8 mouse cellular contexts compared by ENCODE assay signal in the genomic region with DNA sequence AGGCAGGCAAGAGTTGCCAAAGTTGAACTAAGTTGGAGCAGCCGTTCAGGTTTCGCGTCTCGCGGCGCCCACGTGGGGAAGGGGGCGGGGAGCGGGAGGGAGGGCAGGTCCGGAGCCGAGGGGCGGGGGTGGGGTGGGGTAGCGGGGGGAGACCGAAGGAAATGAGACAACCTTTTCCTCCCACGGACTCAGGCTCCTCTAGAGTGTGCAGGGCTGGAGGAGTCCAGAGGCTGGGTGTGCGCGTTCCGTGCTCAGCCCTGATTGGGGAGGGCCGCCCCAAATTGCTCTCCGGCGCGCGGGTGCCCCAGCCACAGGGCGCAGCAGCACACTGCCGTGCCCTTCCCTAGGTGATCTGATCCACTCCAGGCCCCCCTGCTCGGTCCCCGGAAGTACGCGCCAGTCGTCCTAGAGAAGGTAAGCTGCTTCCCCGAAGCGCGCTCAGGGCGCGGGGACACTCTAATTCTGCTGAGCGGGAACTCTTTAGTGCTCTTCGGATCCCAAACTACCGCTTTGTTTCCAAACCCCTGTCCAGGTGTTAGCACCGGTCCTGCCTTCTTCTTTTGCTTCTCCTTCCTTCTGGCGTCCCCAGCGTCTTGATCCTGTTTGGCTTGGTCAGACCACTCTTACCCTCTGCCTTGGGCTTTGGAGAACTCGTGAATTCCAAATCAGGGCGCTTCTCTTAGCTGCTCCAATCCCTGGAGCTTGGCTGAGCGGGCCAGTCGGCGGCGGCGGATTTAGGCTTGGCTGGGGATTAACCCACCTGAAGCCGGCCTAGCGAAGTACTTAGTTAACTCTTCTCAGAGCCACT. TPM values are rescaled to one million over a fixed set of nuclear protein-coding genes. Genes with fewer than 3 reads are reported as not detected.
A peak's percentile ranks its signal among the peaks of the same experiment; 100 is the strongest.
DNase-seq lines count a peak whose midpoint lies in the region; ATAC-seq and TF ChIP-seq lines count a peak whose summit lies in the region.

No protein-coding gene starts in this region.

- under 1% methylated on average over 44 of the region's 50 CpGs for WGBS in forebrain, postnatal 0 days
- whole genome bisulfite sequencing in intestine, embryonic 15.5 days = under 1% methylated on average over 49 of the region's 50 CpGs
- under 1% methylated on average over 48 of the region's 50 CpGs for WGBS in liver, embryonic 16.5 days (ENCODE audit: insufficient replicate concordance)
- under 1% methylated on average over 49 of the region's 50 CpGs for WGBS in olfactory bulb, adult 2 months

- peak; percentile 22 to 37 for DNase-seq in cerebellum, postnatal 25 days
- DNase-seq in cerebellum, postnatal 4 days (ENCODE audit: low spot score in 2 of 2) = no peak
- peak; percentile 52 for DNase-seq in adrenal gland, adult 2 months
- DNase-seq in forebrain, postnatal 0 days = peak; percentile 30
- no peak for DNase-seq in spleen, postnatal 14 days (ENCODE audit: low spot score in 2 of 2)

- H3K9ac ChIP-seq in forebrain, postnatal 0 days = peak overlapping the region; percentile 36
- H3K9ac ChIP-seq in intestine, embryonic 15.5 days = peak overlapping the region; percentile 69
- peak overlapping the region; percentile 56 for H3K9ac ChIP-seq in liver, embryonic 16.5 days (ENCODE audit: low read depth, low read length)

- peak overlapping the region; percentile 42 for H3K4me3 ChIP-seq in forebrain, postnatal 0 days (ENCODE audit: low read depth, low read length)
- peak overlapping the region; percentile 67 for H3K4me3 ChIP-seq in intestine, embryonic 15.5 days (replicated peaks)
- peak overlapping the region; percentile 56 for H3K4me3 ChIP-seq in liver, embryonic 16.5 days (ENCODE audit: low read depth, low read length)
- H3K4me3 ChIP-seq in olfactory bulb, adult 2 months (ENCODE audit: insufficient read depth, low read depth, low read length) = peak overlapping the region; percentile 44

- H3K4me1 ChIP-seq in forebrain, postnatal 0 days (ENCODE audit: insufficient read depth) = peaks cover 8% of the 10 kb centered on the region; the same call in 1 of the 2 replicates
- peaks cover 26% of the 10 kb centered on the region for H3K4me1 ChIP-seq in intestine, embryonic 15.5 days (replicated peaks)
- H3K4me1 ChIP-seq in liver, embryonic 16.5 days (ENCODE audit: control insufficient read depth, low read depth, low read length) = no peaks in the 10 kb centered on the region; the same call in 1 of the 2 replicates
- peaks cover 3% of the 10 kb centered on the region; the same call in 1 of the 2 replicates for H3K4me1 ChIP-seq in olfactory bulb, adult 2 months (ENCODE audit: control insufficient read depth, insufficient read depth, low read length)

- no peak overlapping the region for H3K27ac ChIP-seq in forebrain, postnatal 0 days (ENCODE audit: low read depth, low read length)
- H3K27ac ChIP-seq in intestine, embryonic 15.5 days = peak overlapping the region; percentile 84
- peak overlapping the region; percentile 61 for H3K27ac ChIP-seq in liver, embryonic 16.5 days (ENCODE audit: low read length)
- 0 out of 2 replicates have a peak overlapping the region, but pooled peaks have one; percentile 7 for H3K27ac ChIP-seq in olfactory bulb, adult 2 months (ENCODE audit: insufficient read depth, low read depth, low read length)

- H3K9me3 ChIP-seq in forebrain, postnatal 0 days (ENCODE audit: low read length) = no peaks in the 10 kb centered on the region
- H3K9me3 ChIP-seq in intestine, embryonic 15.5 days = no peaks in the 10 kb centered on the region
- no peaks in the 10 kb centered on the region for H3K9me3 ChIP-seq in liver, embryonic 16.5 days (replicated peaks; ENCODE audit: control insufficient read depth, low read length)

- peak overlapping the region; percentile 96 for H3K4me2 ChIP-seq in forebrain, postnatal 0 days (ENCODE audit: low read depth)
- H3K4me2 ChIP-seq in intestine, embryonic 15.5 days (replicated peaks) = peak overlapping the region; percentile 94
- peak overlapping the region; percentile 42 for H3K4me2 ChIP-seq in liver, embryonic 16.5 days (ENCODE audit: low read depth, low read length)

- no peak for TF ChIP-seq CTCF in forebrain, postnatal 0 days (IDR thresholded peaks at IDR 0.05; ENCODE audit: low read depth)
- TF ChIP-seq CTCF in olfactory bulb, adult 2 months (IDR thresholded peaks at IDR 0.05; ENCODE audit: insufficient read depth, low read depth, low read length) = no peak

- no peak for TF ChIP-seq POLR2A in olfactory bulb, adult 2 months (IDR thresholded peaks at IDR 0.05; ENCODE audit: insufficient read depth, low read depth, low read length)

- H3K36me3 ChIP-seq in forebrain, postnatal 0 days (ENCODE audit: insufficient read depth) = no peaks in the 10 kb centered on the region
- no peaks in the 10 kb centered on the region for H3K36me3 ChIP-seq in intestine, embryonic 15.5 days
- no peaks in the 10 kb centered on the region for H3K36me3 ChIP-seq in liver, embryonic 16.5 days (ENCODE audit: control insufficient read depth, insufficient read depth)

- ATAC-seq in forebrain, postnatal 0 days = peak; percentile 50
- peak; percentile 80 for ATAC-seq in intestine, embryonic 15.5 days
- peak; percentile 63 for ATAC-seq in liver, embryonic 16.5 days (ENCODE audit: low read depth)

- peaks cover 21% of the 10 kb centered on the region for H3K27me3 ChIP-seq in forebrain, postnatal 0 days (ENCODE audit: insufficient read depth, low read length)
- H3K27me3 ChIP-seq in intestine, embryonic 15.5 days (replicated peaks) = no peaks in the 10 kb centered on the region
- H3K27me3 ChIP-seq in liver, embryonic 16.5 days (ENCODE audit: control insufficient read depth, insufficient read depth, low read depth, low read length) = peaks cover 11% of the 10 kb centered on the region

RNA-seq across cellular contexts. Expression of a gene that starts 0.8 kb away (rescaled TPM):
- 1 to 10 TPM; 2.2 to 3.4 TPM for total RNA-seq in adrenal gland, adult 2 months (2021)
- polyA plus RNA-seq in adrenal gland, adult 2 months (2012; rRNA removed) = 1.1 TPM in 2 replicates
- total RNA-seq in forebrain, postnatal 0 days (2014; rRNA removed) = 1.3 and 1.4 TPM in 2 replicates
- 1.9 and 2.0 TPM in 2 replicates for polyA plus RNA-seq in forebrain, postnatal 0 days (2015; fragmentation: Nextera tagmentation; extraction: Ambion mirVana)
- polyA plus RNA-seq in intestine, embryonic 15.5 days (2015; fragmentation: Nextera tagmentation; extraction: Ambion mirVana) = 16.8 and 19.6 TPM in 2 replicates
- 11.9 and 12.7 TPM in 2 replicates for polyA plus RNA-seq in liver, embryonic 16.5 days (2015; fragmentation: Nextera tagmentation; extraction: Ambion mirVana)
- not detected in 2 replicates for polyA plus RNA-seq in olfactory bulb, adult 2 months (2012; ENCODE audit: insufficient read depth, insufficient read length, low replicate concordance, missing spikeins)

Comparison
In these comparisons a context has a peak if more than half of its experiments do, and no peak if none do; other contexts are left out.
1. DNase-seq: peak in cerebellum, postnatal 25 days (2 of 2), adrenal gland, adult 2 months (single experiment) and forebrain, postnatal 0 days (single experiment); none in cerebellum, postnatal 4 days (0 of 2) and spleen, postnatal 14 days (0 of 2).
2. H3K4me2 ChIP-seq: peak in every context shown above with its lines; median percentile 96 in forebrain, postnatal 0 days; 94 in intestine, embryonic 15.5 days; 42 in liver, embryonic 16.5 days.
3. Peak in every context shown above with its lines, with median percentiles within 50 percentile points of each other: ATAC-seq, H3K4me3 ChIP-seq and H3K9ac ChIP-seq.